Mouse (Mus musculus): ENCODE data around the gene Cry2.
"Not testable (repeated sequence)": the region's sequence is repeated elsewhere in the genome, so short reads cannot be mapped to it uniquely, and the experiment has no call there.

The Cry2 gene

GRCm38 (mm10) chr2:92421723-92422387, 12.0 kb downstream of the Cry2 start:
- DNase-seq, result no peak

- DNase-seq, result no peak
Measured at GRCm38 (mm10) chr2:92411705-92412104, 22.1 kb downstream of the Cry2 start.

- DNase-seq, result no peak
Measured at GRCm38 (mm10) chr2:92408309-92409045, 25.4 kb downstream of the Cry2 start.

- DNase-seq, result no peak
Measured at GRCm38 (mm10) chr2:92405687-92406086, 28.2 kb downstream of the Cry2 start.

GRCm38 (mm10) chr2:92404737-92405136, 29.1 kb downstream of the Cry2 start:
- DNase-seq, result no peak

GRCm38 (mm10) chr2:92403776-92404319, 30.0 kb downstream of the Cry2 start:
- no peak for DNase-seq

- no peak for DNase-seq
Measured at GRCm38 (mm10) chr2:92402591-92403326, 31.1 kb downstream of the Cry2 start.

- peak; percentile 53 for DNase-seq
Measured at GRCm38 (mm10) chr2:92401091-92401561, 32.7 kb downstream of the Cry2 start, which contains the start of gene Mapk8ip1. Gene Mapk8ip1, minus strand, starts transcription at chr2:92401263.

GRCm38 (mm10) chr2:92400682-92401081, 33.2 kb downstream of the Cry2 start:
- no peak for DNase-seq

GRCm38 (mm10) chr2:92399877-92400276, 34.0 kb downstream of the Cry2 start:
- not testable (repeated sequence) for DNase-seq

GRCm38 (mm10) chr2:92397436-92397835, 36.4 kb downstream of the Cry2 start:
- no peak for DNase-seq

- no peak for DNase-seq
Measured at GRCm38 (mm10) chr2:92395535-92395934, 38.3 kb downstream of the Cry2 start.

GRCm38 (mm10) chr2:92392318-92393264, 41.3 kb downstream of the Cry2 start:
- no peak for DNase-seq

- no peak for DNase-seq
Measured at GRCm38 (mm10) chr2:92391703-92392317, 42.0 kb downstream of the Cry2 start.

GRCm38 (mm10) chr2:92391116-92391515, 42.7 kb downstream of the Cry2 start:
- no peak for DNase-seq

GRCm38 (mm10) chr2:92390206-92390930, 43.5 kb downstream of the Cry2 start:
- no peak for DNase-seq

GRCm38 (mm10) chr2:92389645-92390044, 44.2 kb downstream of the Cry2 start:
- DNase-seq, result no peak

- DNase-seq, result peak; percentile 85
Measured at GRCm38 (mm10) chr2:92388891-92389641, 44.8 kb downstream of the Cry2 start.

GRCm38 (mm10) chr2:92388081-92388517, 45.7 kb downstream of the Cry2 start:
- peak; percentile 36 for DNase-seq

GRCm38 (mm10) chr2:92387646-92388045, 46.2 kb downstream of the Cry2 start:
- no peak for DNase-seq

Measured in right cerebral cortex, postnatal 4 days (tissue).